Mouse (Mus musculus) urinary bladder, postnatal 14 days (tissue): ENCODE measurements around the gene Rpn2.

Source experiments
- DNase-seq: peaks from one replicate; pipeline ENCODE4 v3.0.0; 2021; ENCODE audit warnings: low spot score

Gene Rpn2

DNA sequence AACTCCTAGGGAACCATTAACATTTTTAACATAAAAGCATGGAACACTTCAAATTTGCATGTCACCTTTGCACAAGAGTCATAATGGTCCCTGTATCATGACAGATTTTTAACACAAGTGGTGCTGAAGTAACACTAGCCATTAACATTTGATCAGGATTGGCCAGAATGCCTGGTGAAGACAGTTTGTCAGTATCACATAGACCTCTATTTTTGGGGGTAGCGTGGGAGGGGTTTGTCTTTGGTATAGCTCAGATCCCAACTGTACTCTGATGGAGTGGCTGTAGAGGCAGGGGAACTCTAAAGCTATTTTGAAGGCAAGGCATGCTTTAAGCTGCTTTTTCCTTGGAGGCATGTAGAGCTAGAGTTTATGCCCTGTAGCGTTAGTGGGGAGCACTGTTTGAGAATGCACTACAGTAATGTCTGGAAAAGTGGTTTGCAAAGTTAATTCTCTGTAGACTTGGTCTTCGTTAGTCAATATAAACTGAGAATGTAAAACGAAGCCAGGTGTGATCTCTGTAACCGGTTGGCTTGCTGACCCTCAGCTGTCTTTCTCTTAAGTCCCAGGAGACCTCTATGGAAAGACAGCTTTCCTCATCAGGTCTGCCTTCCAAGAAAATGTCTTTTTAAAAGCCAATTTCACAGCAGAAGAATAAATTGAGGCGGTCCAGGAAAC is 32.3 kb downstream of the Rpn2 start:
- no peak for DNase-seq

GRCm38 (mm10) chr2:157313718-157314117 is 34.9 kb downstream of the Rpn2 start:
- no peak for DNase-seq

- DNase-seq: no peak
Measured at GRCm38 (mm10) chr2:157314310-157314709, 35.5 kb downstream of the Rpn2 start.

GRCm38 (mm10) chr2:157315486-157315885 is 36.7 kb downstream of the Rpn2 start:
- no peak for DNase-seq

DNA sequence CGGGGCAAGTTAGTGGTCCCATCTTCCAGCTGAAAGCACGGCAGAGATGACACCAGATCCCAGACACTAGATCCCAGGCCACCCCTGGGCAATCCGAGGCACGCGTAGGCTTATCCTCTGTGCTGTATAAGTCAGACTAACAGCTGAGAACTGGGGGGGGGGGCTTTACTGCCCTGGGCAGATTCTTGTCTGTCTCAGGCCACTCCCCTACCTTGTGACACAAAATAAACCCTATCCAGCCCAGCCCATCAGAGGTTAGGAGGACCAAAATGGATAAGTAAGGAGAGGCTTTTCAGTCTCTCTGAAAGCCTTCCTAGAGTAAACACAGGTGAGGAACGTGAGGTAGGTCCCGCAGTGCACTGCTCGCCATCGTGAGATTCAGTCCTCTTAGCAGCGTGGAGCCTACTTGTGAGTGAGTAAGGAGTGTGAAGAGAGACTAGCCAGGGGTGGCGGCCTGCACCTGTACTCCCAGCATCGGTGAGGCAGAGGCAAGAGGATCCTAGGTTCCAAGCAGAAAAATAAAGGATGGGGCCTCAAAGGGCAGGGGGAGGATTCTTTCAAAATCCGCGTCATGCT is 37.6 kb downstream of the Rpn2 start:
- no peak for DNase-seq

GRCm38 (mm10) chr2:157317220-157317619 is 38.4 kb downstream of the Rpn2 start:
- DNase-seq: no peak

DNA sequence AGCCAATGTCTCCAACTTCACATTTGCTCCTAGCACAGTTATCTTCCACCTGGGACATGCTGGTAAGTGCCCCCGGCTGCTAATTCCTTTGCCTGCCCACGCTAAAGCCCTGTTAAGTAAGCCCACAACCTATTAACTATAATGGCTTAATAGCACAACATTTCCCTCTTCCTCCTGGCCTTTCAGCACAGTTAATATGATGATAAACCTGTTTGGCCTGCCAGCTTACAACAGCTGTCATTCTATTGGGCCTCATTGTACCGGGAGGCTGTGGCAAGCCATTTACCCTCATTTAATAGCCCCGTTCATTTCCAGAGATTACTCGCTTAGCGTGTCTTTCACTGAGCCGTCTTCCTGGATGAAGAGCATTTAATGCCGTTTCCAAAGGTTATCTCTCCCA is 41.3 kb downstream of the Rpn2 start:
- no peak for DNase-seq

DNA sequence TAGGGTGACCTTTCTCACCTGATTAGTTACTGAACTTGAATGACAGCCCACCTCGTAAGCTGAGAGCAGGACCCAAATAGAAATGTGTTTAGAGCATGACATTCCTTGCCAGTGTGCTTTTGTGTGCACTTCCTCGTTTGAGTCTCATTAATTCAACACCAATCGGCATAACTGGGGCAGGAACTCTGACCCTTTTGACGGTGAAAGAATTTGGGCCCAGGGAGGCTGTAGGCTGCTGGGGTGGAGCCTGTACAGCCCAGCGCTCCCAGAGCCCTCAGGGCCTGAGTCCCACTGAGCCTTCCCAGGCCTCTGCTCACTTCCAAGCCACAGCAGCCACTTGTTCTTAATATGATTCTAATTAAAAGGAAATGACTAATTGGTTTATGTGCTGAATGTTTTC is 42.1 kb downstream of the Rpn2 start:
- DNase-seq: no peak

DNA sequence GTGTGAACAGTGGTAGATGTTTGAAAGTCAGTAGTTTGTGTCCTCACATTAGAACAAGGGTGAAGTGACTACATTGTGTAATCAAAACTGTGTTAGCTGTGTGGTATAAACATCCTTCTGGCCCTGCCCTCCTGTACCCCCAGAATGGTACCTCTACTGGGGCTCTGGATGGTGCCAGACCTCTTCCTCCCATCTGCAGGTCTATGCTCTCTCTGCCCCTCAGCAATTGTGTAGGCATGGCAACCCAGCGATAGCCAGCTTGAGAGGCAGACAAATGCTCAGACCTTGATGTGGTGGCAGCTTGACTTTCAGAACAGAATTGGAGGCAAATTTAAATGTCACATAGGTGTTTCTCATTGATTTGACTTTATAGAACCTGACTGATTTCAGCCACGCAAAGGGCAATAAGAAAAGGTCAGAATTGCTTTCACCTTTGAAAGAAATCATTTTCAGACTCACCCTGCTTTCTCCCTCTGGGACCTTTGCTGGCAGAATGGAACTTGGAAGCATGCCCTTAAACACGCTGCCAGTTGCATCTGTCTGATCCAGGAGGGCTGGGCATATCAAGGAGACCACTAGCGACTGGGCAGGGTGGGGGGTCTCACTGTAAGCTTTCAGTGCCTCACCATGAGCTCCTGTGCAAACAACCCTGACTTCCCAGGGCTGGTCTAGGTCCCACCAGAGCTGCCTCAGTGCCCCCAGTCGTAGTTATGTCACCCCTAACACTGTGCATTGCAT is 43.4 kb downstream of the Rpn2 start:
- no peak for DNase-seq

DNA sequence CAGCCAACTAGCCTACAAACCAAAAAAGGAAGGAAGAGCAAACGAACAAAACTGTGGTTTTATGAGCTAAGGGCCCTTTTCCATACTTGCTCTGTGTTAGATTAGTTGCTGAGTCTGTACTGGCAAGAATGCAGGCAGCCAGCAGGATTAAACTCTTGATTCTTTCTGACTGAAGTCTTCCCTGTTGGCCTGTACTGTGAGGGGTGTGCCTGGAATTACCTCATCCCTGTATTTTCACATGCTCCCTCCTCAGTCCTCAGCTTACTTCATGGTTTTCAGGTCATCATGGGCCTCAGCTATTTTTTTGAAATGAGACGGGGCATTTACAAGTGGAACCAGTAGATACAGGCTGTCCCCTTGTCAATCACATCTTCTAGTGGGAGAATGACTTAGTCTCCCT is 46.4 kb downstream of the Rpn2 start:
- DNase-seq: peak; percentile 42

- DNase-seq: no peak
Measured at GRCm38 (mm10) chr2:157328106-157328505, 49.3 kb downstream of the Rpn2 start.

- no peak for DNase-seq
Measured at GRCm38 (mm10) chr2:157328570-157328969, 49.8 kb downstream of the Rpn2 start.

- no peak for DNase-seq
Measured at GRCm38 (mm10) chr2:157332059-157332458, 53.2 kb downstream of the Rpn2 start.

DNA sequence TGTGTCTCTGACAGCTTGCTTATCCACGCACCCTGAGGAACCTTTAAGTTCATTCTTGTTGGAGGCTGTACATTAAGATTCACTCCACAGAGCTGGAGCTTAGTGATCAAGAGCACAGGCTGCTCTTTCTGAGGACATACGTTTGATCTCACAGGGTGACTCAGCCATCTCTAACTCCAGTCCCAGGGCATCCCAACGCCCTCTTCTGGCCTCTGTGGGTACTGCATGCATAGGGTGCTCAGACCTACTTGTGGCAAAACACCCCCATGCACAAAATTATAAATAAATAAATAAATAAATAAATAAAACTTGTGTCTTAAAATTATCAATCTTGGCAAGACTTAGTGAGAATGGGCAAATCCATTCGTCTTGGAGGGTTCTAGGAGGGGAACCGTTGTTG is 59.8 kb downstream of the Rpn2 start:
- DNase-seq: peak; percentile 83

DNA sequence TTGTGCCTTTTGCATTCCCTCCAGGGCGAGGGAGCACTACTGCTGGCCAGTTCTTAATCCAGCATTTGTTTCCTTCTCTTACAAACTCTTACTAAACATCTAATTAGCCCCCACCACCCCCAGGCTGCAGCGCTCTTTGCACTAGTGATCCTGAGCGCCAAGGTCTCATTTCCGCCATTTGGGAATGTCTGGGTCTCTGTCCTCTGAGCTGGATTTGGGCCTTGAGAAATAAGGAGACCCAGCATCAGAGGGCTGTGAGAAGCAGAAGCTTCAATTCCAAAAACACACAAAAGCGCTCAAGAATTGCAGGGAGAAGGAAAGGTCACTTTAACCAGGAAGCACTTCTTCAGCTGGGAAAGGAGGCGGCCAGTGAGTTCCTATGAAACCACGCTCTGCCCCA is 60.7 kb downstream of the Rpn2 start:
- no peak for DNase-seq

GRCm38 (mm10) chr2:157340221-157340741 is 61.5 kb downstream of the Rpn2 start:
- DNase-seq: no peak

DNA sequence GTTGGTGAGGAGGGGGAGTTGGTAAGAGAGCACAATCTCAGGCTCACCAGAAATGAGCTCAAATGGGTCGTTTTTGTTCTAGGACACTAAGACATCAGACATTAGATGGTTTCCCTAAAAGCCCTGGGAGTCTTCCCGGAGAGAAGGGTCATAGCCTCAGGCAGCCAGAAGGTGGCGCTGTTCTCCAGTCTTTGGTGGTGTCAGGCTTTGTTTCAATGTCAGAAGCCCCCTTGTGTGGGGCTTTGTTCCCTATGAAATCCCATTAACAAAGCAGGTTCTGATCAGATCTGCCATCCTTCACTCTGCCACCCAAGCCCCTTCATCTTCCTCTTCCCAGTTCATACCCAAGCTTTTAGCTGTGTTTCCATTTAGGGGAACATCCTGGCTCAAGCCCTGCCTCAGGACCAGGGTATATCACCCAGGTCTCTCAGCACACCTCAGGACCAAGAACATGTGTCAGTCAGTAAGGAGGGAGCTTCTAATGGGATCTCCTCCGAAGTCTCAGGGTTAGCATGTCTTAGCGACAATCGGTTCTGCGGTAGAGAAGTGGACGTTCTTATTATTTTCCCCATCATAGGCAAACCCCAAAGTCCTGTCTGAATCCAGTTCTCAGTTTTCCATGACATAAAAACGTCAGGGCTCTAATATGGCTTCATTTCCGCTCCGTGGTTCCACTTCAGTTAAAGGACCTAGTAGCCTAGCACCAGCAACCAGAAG is 62.9 kb downstream of the Rpn2 start:
- peak; percentile 70 for DNase-seq

DNA sequence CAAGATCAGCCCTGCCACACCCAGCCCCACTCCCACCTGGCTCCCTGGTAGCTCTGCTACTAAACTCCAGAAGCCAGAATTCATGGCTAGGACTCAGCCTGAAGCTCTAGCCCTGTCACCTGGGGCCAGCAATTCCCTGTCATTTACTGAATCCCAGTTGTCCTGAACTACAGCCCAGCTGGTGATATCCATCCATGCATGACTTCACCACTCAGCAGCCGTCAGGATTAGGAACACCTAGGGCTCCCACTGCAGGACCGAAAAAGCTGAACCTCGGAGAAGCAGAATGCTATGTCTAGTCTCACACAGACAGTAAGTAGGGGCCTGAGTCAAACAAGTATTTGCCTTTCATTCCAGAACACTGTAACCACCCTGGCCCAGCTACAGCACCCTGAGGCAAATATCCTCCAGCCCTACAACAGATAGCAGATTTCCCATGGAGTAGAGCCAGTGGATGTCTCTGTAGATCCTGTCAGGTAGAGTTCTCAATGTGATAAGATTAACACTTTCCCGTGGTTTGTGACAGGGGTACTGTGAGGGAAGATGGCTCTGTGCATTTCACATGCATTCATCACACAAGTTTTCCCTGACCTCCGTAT is 63.6 kb downstream of the Rpn2 start:
- no peak for DNase-seq

DNA sequence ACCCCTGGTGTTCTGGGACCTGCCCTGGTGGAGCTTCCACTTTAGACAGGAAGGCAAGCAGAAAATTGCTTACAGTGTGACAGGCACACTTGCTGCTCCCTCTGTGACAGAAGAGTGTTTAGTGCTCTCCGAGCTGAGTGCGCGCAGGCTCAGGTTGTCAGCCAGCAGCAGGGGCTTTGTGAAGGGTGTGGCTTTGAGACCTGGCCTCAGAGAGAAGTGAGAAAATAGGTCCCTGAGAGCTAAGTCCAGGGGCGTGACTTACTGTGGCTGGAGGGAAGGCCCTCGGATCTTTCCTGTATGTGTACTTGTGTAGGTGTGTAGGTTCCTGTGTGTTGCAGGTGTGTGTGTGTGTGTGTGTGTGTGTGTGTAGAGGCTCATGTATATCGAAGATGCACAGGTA is 64.5 kb downstream of the Rpn2 start:
- DNase-seq: no peak

- DNase-seq: no peak
Measured at GRCm38 (mm10) chr2:157347361-157348159, 68.7 kb downstream of the Rpn2 start, which contains the start of gene Ghrh. TSS of gene Ghrh (minus strand) at chr2:157347506.

- no peak for DNase-seq
Measured at GRCm38 (mm10) chr2:157349121-157349778, 70.4 kb downstream of the Rpn2 start.
